Mouse (Mus musculus) effector memory CD4-positive, alpha-beta T cell, adult 5 months (primary cell): Measurements from ENCODE around the gene Mob1b. TPM values are rescaled to one million over a fixed set of nuclear protein-coding genes. Genes with fewer than 3 reads are reported as not detected.

Source experiments
- polyA plus RNA-seq: library from polyadenylated mRNA; unstranded; fragments of 100-300 nt; shearing (Covaris generic); gene quantifications from one replicate; pipeline ENCODE4 v1.2.1, GENCODE M21; 2017

The Mob1b gene
- polyA plus RNA-seq: 16.5 TPM

GRCm38 (mm10) chr5:88720116-88721002, at the start of gene Mob1b:
Gene Mob1b, plus strand, starts transcription at chr5:88720855.

GRCm38 (mm10) chr5:88675443-88676387, 44.9 kb upstream of the Mob1b start, which contains the start of gene Grsf1:
Gene Grsf1, minus strand, starts transcription at chr5:88676171.

GRCm38 (mm10) chr5:88764987-88765481, 44.4 kb downstream of the Mob1b start, which contains the start of gene Dck:
Gene Dck, plus strand, starts transcription at chr5:88764996.

Other genes with a start within 250 kb of the Mob1b start
- not detected for gene Enam, start 232.9 kb upstream of the Mob1b start, polyA plus RNA-seq
- gene Jchain, start 193.0 kb upstream of the Mob1b start, polyA plus RNA-seq: 66.9 TPM
- gene Utp3, start 166.4 kb upstream of the Mob1b start, polyA plus RNA-seq: 61.4 TPM
- gene Rufy3, start 155.8 kb upstream of the Mob1b start, polyA plus RNA-seq: 4.0 TPM
- 38.1 TPM for gene Grsf1, start 44.7 kb upstream of the Mob1b start, polyA plus RNA-seq
- 38.6 TPM for gene Dck, start 44.1 kb downstream of the Mob1b start, polyA plus RNA-seq
- not detected for gene Slc4a4, start 166.0 kb downstream of the Mob1b start, polyA plus RNA-seq